Mouse (Mus musculus): ENCODE data around the gene Chrm1. TPM values are rescaled to one million over a fixed set of nuclear protein-coding genes. Genes with fewer than 3 reads are reported as not detected.

The Chrm1 gene
- polyA plus RNA-seq (2014; fragmentation: Nextera tagmentation; extraction: Ambion mirVana), result 0.26 and 0.44 TPM in 2 replicates

DNA sequence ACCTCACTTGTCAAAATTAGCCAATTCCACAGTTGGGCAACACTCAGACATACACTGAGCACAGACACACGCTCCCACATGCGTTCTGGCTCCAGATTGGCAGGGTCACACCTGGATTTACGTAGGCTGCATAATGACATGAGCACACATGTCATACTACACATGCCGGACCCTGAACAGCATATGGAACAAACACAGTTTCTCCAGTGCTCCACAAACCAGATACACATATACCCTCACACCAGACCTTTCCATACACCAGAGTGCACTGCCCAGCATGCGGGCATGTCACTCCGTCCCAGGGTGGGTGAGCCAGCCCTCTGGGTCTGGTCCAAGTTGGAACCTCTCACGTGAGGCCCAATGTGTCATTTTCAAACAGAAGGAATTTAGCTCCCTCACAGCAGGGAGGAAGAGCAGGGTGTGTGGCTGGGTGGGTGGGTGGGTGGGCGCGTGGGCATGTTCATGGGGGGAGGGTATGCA lies at the start of gene Chrm1:
Gene Chrm1, plus strand, starts transcription at position 430 of the 480 bp plus-strand sequence.
- Histone ChIP-seq H3K36me3 (ENCODE audit: control insufficient read depth, insufficient read depth, low read length) (no peaks in the 10 kb centered on the region), H3K4me2 (ENCODE audit: low read length) (peak within 1 kb of the TSS; percentile 98), H3K4me1 (replicated peaks; ENCODE audit: control insufficient read depth, insufficient read depth, low read length) (no peaks in the 10 kb centered on the region), H3K27ac (ENCODE audit: low read depth) (no peak within 1 kb of the TSS), H3K9ac (ENCODE audit: low read length) (no peak within 1 kb of the TSS), H3K4me3 (ENCODE audit: low read depth, low read length) (no peak within 1 kb of the TSS), H3K9me3 (ENCODE audit: control insufficient read depth, low read length) (no peaks in the 10 kb centered on the region), H3K27me3 (replicated peaks; ENCODE audit: control insufficient read depth, insufficient read depth, low read length) (0 out of 2 replicates have a peak, but pooled peaks cover 4% of the 10 kb centered on the region)
- no peak for DNase-seq (ENCODE audit: low spot score)
- 76% methylated on average over 9 of the region's 9 CpGs for WGBS
- ATAC-seq (replicated peaks; ENCODE audit: low FRiP score, low TSS enrichment, low read depth), result no peak; the same call in 1 of the 2 replicates

DNA sequence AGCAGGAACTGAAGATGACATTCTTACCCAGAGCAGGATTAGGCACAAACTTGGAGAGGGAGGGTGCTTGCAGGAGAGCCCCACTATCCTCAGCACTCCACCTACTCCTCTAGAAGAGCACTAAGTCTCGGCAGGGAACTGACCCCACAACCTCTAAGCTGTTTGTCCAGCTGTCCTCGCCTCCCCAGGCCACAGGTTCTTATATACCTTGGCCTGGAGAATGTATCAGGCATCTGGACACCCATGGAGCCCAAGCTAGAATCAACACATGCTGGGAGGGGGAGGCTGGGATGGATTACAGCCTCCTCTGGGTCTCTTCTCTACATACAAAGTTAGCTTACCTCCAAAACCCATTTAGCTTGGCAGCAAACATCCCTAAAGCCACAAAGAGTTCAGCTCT lies 49.2 kb upstream of the Chrm1 start:
- Histone ChIP-seq H3K27ac (ENCODE audit: low read depth) (no peak overlapping the region), H3K4me2 (ENCODE audit: low read length) (no peak overlapping the region), H3K27me3 (replicated peaks; ENCODE audit: control insufficient read depth, insufficient read depth, low read length) (no peaks in the 10 kb centered on the region), H3K4me3 (ENCODE audit: low read depth, low read length) (no peak overlapping the region), H3K36me3 (ENCODE audit: control insufficient read depth, insufficient read depth, low read length) (no peaks in the 10 kb centered on the region), H3K9me3 (ENCODE audit: control insufficient read depth, low read length) (no peaks in the 10 kb centered on the region), H3K9ac (ENCODE audit: low read length) (no peak overlapping the region), H3K4me1 (replicated peaks; ENCODE audit: control insufficient read depth, insufficient read depth, low read length) (no peaks in the 10 kb centered on the region)
- ATAC-seq (replicated peaks; ENCODE audit: low FRiP score, low TSS enrichment, low read depth) (no peak), DNase-seq (ENCODE audit: low spot score) (no peak)
- 43% methylated on average over 2 of the region's 2 CpGs for WGBS

DNA sequence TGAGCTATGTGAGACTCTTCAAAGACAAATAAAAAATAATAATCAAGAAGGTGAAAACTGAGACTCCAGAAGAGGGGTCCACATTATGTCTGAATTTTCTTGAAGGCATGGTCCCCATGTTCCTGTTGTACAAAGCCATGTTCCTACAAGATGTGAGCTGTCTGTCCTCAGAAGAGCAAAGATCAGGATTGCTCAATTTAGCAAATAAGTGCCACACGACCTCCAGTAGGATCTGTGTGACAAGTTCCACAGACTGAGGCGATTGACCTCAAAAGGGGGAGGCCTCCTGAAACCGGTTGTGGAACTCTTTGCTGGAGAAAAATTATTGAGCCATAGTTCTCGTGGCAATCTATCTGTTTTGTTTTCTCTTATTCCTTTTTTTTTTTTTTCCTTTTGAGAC lies 47.3 kb upstream of the Chrm1 start:
- DNase-seq (ENCODE audit: low spot score) (no peak), ATAC-seq (replicated peaks; ENCODE audit: low FRiP score, low TSS enrichment, low read depth) (no peak)
- Histone ChIP-seq H3K9ac (ENCODE audit: low read length) (no peak overlapping the region), H3K27me3 (replicated peaks; ENCODE audit: control insufficient read depth, insufficient read depth, low read length) (no peaks in the 10 kb centered on the region), H3K9me3 (ENCODE audit: control insufficient read depth, low read length) (no peaks in the 10 kb centered on the region), H3K27ac (ENCODE audit: low read depth) (no peak overlapping the region), H3K4me3 (ENCODE audit: low read depth, low read length) (no peak overlapping the region), H3K4me1 (replicated peaks; ENCODE audit: control insufficient read depth, insufficient read depth, low read length) (no peaks in the 10 kb centered on the region), H3K4me2 (ENCODE audit: low read length) (no peak overlapping the region), H3K36me3 (ENCODE audit: control insufficient read depth, insufficient read depth, low read length) (no peaks in the 10 kb centered on the region)
- 62% methylated on average over 4 of the region's 4 CpGs for WGBS

DNA sequence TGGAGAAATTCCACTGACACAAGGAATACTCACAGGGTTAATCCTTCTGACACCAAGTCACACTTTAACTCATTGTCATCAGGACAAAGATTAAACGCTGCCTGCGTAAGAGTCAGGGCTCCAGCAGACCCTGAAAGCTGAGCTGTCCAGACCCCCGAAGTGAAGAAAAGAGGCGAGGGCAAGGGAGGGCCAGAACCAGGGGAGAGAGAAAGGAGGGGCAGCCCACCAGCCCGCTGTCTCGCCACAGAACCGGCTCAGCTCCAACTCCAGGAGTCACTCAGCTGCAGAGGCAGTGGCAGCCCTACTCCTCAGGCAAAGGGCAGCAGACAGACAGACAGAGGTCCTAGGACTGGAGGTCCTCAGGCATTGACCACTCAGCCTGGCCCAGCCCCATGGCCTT lies 45.7 kb upstream of the Chrm1 start, which contains the start of gene Slc22a6:
Gene Slc22a6, plus strand, starts transcription at position 136 of the 400 bp plus-strand sequence.
- WGBS, result 21% methylated on average over 7 of the region's 7 CpGs
- ATAC-seq (replicated peaks; ENCODE audit: low FRiP score, low TSS enrichment, low read depth) (no peak), DNase-seq (ENCODE audit: low spot score) (no peak)
- H3K27ac ChIP-seq (ENCODE audit: low read depth), result no peak within 1 kb of the TSS
- no peak within 1 kb of the TSS for H3K4me2 ChIP-seq (ENCODE audit: low read length)
- H3K9me3 ChIP-seq (ENCODE audit: control insufficient read depth, low read length), result no peaks in the 10 kb centered on the region
- H3K4me3 ChIP-seq (ENCODE audit: low read depth, low read length), result no peak within 1 kb of the TSS
- H3K4me1 ChIP-seq (replicated peaks; ENCODE audit: control insufficient read depth, insufficient read depth, low read length), result no peaks in the 10 kb centered on the region
- H3K36me3 ChIP-seq (ENCODE audit: control insufficient read depth, insufficient read depth, low read length), result no peaks in the 10 kb centered on the region
- no peak within 1 kb of the TSS for H3K9ac ChIP-seq (ENCODE audit: low read length)
- H3K27me3 ChIP-seq (replicated peaks; ENCODE audit: control insufficient read depth, insufficient read depth, low read length), result no peaks in the 10 kb centered on the region

DNA sequence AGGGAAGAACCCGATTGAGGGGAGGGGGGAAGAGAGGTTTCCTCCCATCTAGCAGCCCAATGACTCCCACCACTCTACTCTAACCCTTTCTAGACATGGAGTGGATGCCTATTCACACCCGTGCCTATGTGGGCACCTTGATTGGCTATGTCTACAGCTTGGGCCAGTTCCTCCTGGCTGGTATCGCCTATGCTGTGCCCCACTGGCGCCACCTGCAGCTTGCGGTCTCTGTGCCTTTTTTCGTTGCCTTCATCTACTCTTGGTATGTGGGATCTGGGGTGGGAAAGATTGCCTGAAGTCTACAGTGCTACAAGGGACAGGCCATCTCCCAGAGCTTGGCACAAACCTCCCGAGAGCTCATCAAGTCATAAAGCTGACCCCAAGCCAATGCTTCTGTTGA lies 42.5 kb upstream of the Chrm1 start:
- ATAC-seq (replicated peaks; ENCODE audit: low FRiP score, low TSS enrichment, low read depth), result no peak
- no peak overlapping the region for H3K4me3 ChIP-seq (ENCODE audit: low read depth, low read length)
- H3K4me2 ChIP-seq (ENCODE audit: low read length), result no peak overlapping the region
- H3K9me3 ChIP-seq (ENCODE audit: control insufficient read depth, low read length), result no peaks in the 10 kb centered on the region
- no peak for DNase-seq (ENCODE audit: low spot score)
- H3K27me3 ChIP-seq (replicated peaks; ENCODE audit: control insufficient read depth, insufficient read depth, low read length), result no peaks in the 10 kb centered on the region
- H3K9ac ChIP-seq (ENCODE audit: low read length), result no peak overlapping the region
- WGBS, result 86% methylated on average over 7 of the region's 7 CpGs
- no peaks in the 10 kb centered on the region for H3K4me1 ChIP-seq (replicated peaks; ENCODE audit: control insufficient read depth, insufficient read depth, low read length)
- no peaks in the 10 kb centered on the region for H3K36me3 ChIP-seq (ENCODE audit: control insufficient read depth, insufficient read depth, low read length)
- no peak overlapping the region for H3K27ac ChIP-seq (ENCODE audit: low read depth)

DNA sequence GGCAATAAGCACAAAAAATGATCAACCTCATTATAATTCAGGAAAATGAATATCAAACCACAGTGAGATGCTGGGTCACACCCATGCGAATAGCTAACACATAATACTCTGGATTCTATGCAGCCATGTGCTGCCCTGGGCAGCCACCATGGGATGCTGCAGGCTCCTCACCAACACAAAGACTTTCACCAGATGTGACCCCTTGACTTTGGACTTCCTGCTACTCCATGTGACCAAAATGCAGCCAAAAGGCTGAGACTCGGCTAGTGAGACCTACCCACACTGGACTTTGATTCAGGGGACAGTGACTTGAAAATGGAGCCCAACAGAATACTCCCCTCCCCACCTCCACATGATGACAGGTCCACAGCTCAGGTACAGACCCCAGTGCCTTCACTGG lies 33.3 kb upstream of the Chrm1 start:
- Histone ChIP-seq H3K4me2 (ENCODE audit: low read length) (no peak overlapping the region), H3K4me3 (ENCODE audit: low read depth, low read length) (no peak overlapping the region), H3K9me3 (ENCODE audit: control insufficient read depth, low read length) (no peaks in the 10 kb centered on the region), H3K9ac (ENCODE audit: low read length) (no peak overlapping the region), H3K27ac (ENCODE audit: low read depth) (no peak overlapping the region), H3K36me3 (ENCODE audit: control insufficient read depth, insufficient read depth, low read length) (no peaks in the 10 kb centered on the region), H3K4me1 (replicated peaks; ENCODE audit: control insufficient read depth, insufficient read depth, low read length) (no peaks in the 10 kb centered on the region), H3K27me3 (replicated peaks; ENCODE audit: control insufficient read depth, insufficient read depth, low read length) (no peaks in the 10 kb centered on the region)
- WGBS, result 69% methylated on average over 2 of the region's 2 CpGs
- ATAC-seq (replicated peaks; ENCODE audit: low FRiP score, low TSS enrichment, low read depth) (no peak), DNase-seq (ENCODE audit: low spot score) (no peak)

DNA sequence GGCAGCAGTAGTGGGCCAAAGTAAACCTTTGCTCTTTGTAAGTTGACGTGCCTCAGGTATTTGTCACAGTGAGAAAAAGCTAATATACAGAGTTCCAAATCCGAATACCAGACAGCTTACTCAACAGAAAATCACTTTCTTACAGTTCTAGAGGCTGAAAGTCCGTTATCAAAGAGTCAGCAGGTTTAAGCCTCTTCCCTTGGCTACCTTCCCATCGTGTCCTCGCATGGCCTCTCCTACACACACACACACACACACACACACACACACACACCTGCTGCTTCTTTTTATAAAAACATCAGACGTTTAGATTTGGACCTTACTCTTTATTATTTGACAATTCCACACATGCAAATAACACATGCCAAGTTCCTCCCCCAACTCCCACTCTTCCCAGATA lies 32.8 kb upstream of the Chrm1 start:
- WGBS, result 72% methylated on average over 6 of the region's 6 CpGs
- DNase-seq (ENCODE audit: low spot score) (no peak), ATAC-seq (replicated peaks; ENCODE audit: low FRiP score, low TSS enrichment, low read depth) (no peak)
- Histone ChIP-seq H3K27ac (ENCODE audit: low read depth) (no peak overlapping the region), H3K27me3 (replicated peaks; ENCODE audit: control insufficient read depth, insufficient read depth, low read length) (no peaks in the 10 kb centered on the region), H3K36me3 (ENCODE audit: control insufficient read depth, insufficient read depth, low read length) (no peaks in the 10 kb centered on the region), H3K4me3 (ENCODE audit: low read depth, low read length) (no peak overlapping the region), H3K9ac (ENCODE audit: low read length) (no peak overlapping the region), H3K4me2 (ENCODE audit: low read length) (no peak overlapping the region), H3K9me3 (ENCODE audit: control insufficient read depth, low read length) (no peaks in the 10 kb centered on the region), H3K4me1 (replicated peaks; ENCODE audit: control insufficient read depth, insufficient read depth, low read length) (no peaks in the 10 kb centered on the region)

DNA sequence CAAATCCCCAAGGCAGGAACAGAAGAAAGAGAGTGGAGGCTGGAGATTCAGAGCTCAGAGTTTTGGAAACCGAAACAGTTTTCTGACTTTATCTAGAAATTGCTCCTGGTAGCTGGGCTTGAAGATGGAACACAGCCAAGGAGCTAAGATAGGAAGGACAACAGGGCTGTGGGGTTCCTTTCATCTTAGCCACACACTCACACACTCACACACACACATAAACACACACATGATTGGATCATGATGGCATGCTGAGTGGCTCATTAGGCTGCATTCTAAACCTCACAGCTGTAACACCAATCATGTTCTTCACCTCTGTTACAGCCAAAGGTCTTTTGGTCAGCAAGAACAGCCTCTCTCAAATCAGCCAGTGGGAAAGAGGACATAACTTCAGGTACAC lies 31.6 kb upstream of the Chrm1 start:
- no peak for ATAC-seq (replicated peaks; ENCODE audit: low FRiP score, low TSS enrichment, low read depth)
- whole genome bisulfite sequencing, result 83% methylated on average over 1 of the region's 1 CpGs

DNA sequence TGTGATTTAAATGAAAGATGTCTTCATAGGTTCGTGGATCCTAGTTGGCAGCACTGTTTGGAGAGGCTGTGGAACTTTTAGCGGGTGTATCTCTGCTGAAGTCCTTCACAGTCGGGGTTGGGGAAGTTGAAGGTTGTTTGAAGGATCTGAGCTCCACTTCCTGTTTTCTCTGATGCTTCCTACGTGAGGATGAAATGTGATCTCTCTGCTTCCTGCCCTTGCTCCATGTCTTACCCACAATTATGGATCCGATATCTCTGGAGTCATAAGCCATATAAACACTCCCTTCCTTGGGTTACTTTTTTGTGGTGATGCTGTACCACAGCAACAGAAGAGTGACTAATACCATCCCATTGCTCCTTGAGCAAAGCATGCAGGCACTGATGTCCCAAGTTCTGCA lies 21.5 kb upstream of the Chrm1 start:
- ATAC-seq (replicated peaks; ENCODE audit: low FRiP score, low TSS enrichment, low read depth) (no peak), DNase-seq (ENCODE audit: low spot score) (no peak)
- H3K4me3 ChIP-seq (ENCODE audit: low read depth, low read length), result no peak overlapping the region
- no peaks in the 10 kb centered on the region for H3K4me1 ChIP-seq (replicated peaks; ENCODE audit: control insufficient read depth, insufficient read depth, low read length)
- H3K27ac ChIP-seq (ENCODE audit: low read depth), result no peak overlapping the region
- no peaks in the 10 kb centered on the region for H3K9me3 ChIP-seq (ENCODE audit: control insufficient read depth, low read length)
- no peak overlapping the region for H3K9ac ChIP-seq (ENCODE audit: low read length)
- H3K27me3 ChIP-seq (replicated peaks; ENCODE audit: control insufficient read depth, insufficient read depth, low read length), result no peaks in the 10 kb centered on the region
- H3K4me2 ChIP-seq (ENCODE audit: low read length), result no peak overlapping the region
- 51% methylated on average over 5 of the region's 5 CpGs for WGBS
- no peaks in the 10 kb centered on the region for H3K36me3 ChIP-seq (ENCODE audit: control insufficient read depth, insufficient read depth, low read length)

More for the DNA sequence above, 31.6 kb upstream of the Chrm1 start:
- Histone ChIP-seq H3K4me3 (ENCODE audit: low read depth, low read length) (no peak overlapping the region), H3K27me3 (replicated peaks; ENCODE audit: control insufficient read depth, insufficient read depth, low read length) (no peaks in the 10 kb centered on the region), H3K4me2 (ENCODE audit: low read length) (no peak overlapping the region), H3K9ac (ENCODE audit: low read length) (no peak overlapping the region), H3K4me1 (replicated peaks; ENCODE audit: control insufficient read depth, insufficient read depth, low read length) (no peaks in the 10 kb centered on the region), H3K27ac (ENCODE audit: low read depth) (no peak overlapping the region), H3K9me3 (ENCODE audit: control insufficient read depth, low read length) (no peaks in the 10 kb centered on the region), H3K36me3 (ENCODE audit: control insufficient read depth, insufficient read depth, low read length) (no peaks in the 10 kb centered on the region)
- no peak for DNase-seq (ENCODE audit: low spot score)
